Mouse (Mus musculus): ENCODE data around the gene Arnt2.

DNA sequence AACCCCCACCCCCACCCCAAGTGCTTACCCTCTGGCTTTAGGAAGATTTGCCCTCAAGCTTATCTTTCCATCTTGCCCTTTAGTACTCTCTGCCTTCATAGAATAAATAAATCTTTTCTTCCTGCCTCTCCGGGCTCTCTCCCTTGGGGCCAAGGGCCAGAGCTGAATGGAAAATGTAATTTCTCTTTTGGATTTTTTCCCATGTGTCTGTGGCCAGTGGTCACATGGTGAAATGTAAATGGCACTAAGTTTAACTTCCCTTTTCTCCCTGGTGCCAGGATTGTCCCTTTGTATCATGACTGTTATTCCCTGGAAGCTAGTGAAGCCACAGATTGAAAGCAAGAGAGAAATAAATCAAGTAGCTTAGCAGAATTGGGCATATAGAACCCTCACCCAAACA, 153.7 kb downstream of the Arnt2 start:
- TF ChIP-seq CTCF (IDR thresholded peaks at IDR 0.05; ENCODE audit: borderline replicate concordance, insufficient read depth, low read depth, low read length) (no peak), POLR2A (IDR thresholded peaks at IDR 0.05; ENCODE audit: borderline replicate concordance, insufficient read depth, low read length) (no peak)
